18 mouse cellular contexts compared by ENCODE assay signal in the genomic region with DNA sequence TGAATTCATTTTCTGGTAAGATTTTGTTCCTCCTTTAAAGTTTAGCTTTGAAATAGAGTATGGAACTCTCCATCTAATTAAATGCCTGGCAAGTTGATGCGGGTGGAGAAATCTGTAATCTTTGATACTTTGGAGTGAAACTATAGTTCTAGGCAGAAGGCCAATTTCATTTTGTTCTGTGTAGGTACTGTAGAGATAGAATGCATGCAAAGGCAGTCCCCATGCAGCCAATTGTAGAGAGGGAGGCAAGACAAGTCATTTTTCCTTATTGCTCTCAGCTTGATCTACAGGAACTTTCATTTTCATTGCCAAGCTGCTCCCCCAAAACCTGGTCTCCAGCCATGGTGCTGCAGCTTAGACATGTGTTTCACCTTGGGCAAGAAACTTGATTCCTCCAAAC.
"Had no signal": no experiment of that assay in that cellular context is flagged by ENCODE, and none has a peak within 500 bp of the region (broad histone marks: within the 10 kb centered on the region; RNA-seq: fewer than 3 reads in every experiment).

No protein-coding gene starts in this region.

- H3K4me2 ChIP-seq: lung, embryonic 14.5 days; midbrain, embryonic 12.5 days; neural tube, embryonic 13.5 days; neural tube, embryonic 15.5 days had no signal

- ATAC-seq: midbrain, embryonic 16.5 days had no signal

- H3K9ac ChIP-seq: lung, embryonic 14.5 days; midbrain, embryonic 12.5 days; neural tube, embryonic 13.5 days; neural tube, embryonic 15.5 days had no signal

- H3K27ac ChIP-seq: midbrain, embryonic 10.5 days; midbrain, embryonic 12.5 days; neural tube, embryonic 13.5 days; neural tube, embryonic 15.5 days had no signal

- H3K27me3 ChIP-seq: midbrain, embryonic 12.5 days; neural tube, embryonic 13.5 days; neural tube, embryonic 15.5 days had no signal

- H3K36me3 ChIP-seq: midbrain, embryonic 10.5 days; midbrain, embryonic 12.5 days; neural tube, embryonic 13.5 days; neural tube, embryonic 15.5 days had no signal

- H3K4me3 ChIP-seq: midbrain, embryonic 10.5 days; midbrain, embryonic 12.5 days; myocyte; neural tube, embryonic 13.5 days; neural tube, embryonic 15.5 days had no signal

- DNase-seq: lung, adult 18-20 months; lung, embryonic 14.5 days; lung, postnatal 10 days; lung, postnatal 4 days; midbrain, embryonic 14.5 days; retina, postnatal 1 day; right cerebral cortex, postnatal 25 days; right cerebral cortex, postnatal 4 days; spleen, adult 18-20 months; thymus, adult 2 months; thymus, postnatal 25 days; thymus, postnatal 4 days had no signal

- H3K9me3 ChIP-seq: midbrain, embryonic 10.5 days; midbrain, embryonic 12.5 days; neural tube, embryonic 13.5 days; neural tube, embryonic 15.5 days had no signal

- H3K4me1 ChIP-seq: midbrain, embryonic 10.5 days; midbrain, embryonic 12.5 days; neural tube, embryonic 13.5 days; neural tube, embryonic 15.5 days had no signal
